Mouse (Mus musculus) cerebellum, adult 2 months (tissue): ENCODE measurements around the gene Uaca.

ENCODE experiments used
- CTCF ChIP-seq: fragments of 200-500 bp; IDR thresholded peaks from 2 replicates; pipeline ENCODE4 v1.5.1; 2011; ENCODE audit warnings: low read depth, mild to moderate bottlenecking, control low read depth, low read length, moderate library complexity, borderline replicate concordance; ENCODE audit not compliant: insufficient read depth
- POLR2A ChIP-seq: fragments of 200-500 bp; IDR thresholded peaks from 2 replicates; pipeline ENCODE4 v1.6.1; 2011; ENCODE audit warnings: low read length, control low read depth, borderline replicate concordance; ENCODE audit not compliant: insufficient read depth

- no peak for TF ChIP-seq CTCF
- no peak for TF ChIP-seq POLR2A
These were observed 4.7 kb downstream of the Uaca start for GRCm38 (mm10) chr9:60799061-60799460.
